Mouse (Mus musculus) bone marrow macrophage, adult 2 months (primary cell): ENCODE data around the gene 4921517D22Rik.

ENCODE experiments used
- CTCF ChIP-seq: IDR thresholded peaks from 2 replicates; pipeline ENCODE4 v1.5.1; 2012; ENCODE audit warnings: low read depth, mild to moderate bottlenecking, low read length, moderate library complexity
- POLR2A ChIP-seq: IDR thresholded peaks from 2 replicates; pipeline ENCODE4 v1.6.1; 2012; ENCODE audit warnings: mild to moderate bottlenecking, low read depth, low read length, borderline replicate concordance

- no peak for TF ChIP-seq CTCF
- no peak for TF ChIP-seq POLR2A
Observed at GRCm38 (mm10) chr13:59655718-59656315, 38.1 kb downstream of the 4921517D22Rik start.
